Mouse (Mus musculus) heart, embryonic 15.5 days (tissue): ENCODE measurements around the gene Tmtc2. TPM values are rescaled to one million over a fixed set of nuclear protein-coding genes. Genes with fewer than 3 reads are reported as not detected.

Source experiments
- ATAC-seq: fragments of 200-750 bp; cut with Nextera tagmentation; replicated peaks from 2 replicates; pipeline ENCODE4 v1.8.0; 2017; ENCODE audit warnings: low read depth, moderate TSS enrichment; ENCODE audit not compliant: insufficient number of reproducible peaks, insufficient read depth, low FRiP score
- H3K27ac ChIP-seq: fragments of 300-500 bp; sonication (generic); 2 replicates; pipeline ENCODE4 v1.5.1; 2015; ENCODE audit warnings: mild to moderate bottlenecking, inconsistent platforms
- H3K27me3 ChIP-seq: fragments of 300-500 bp; sonication (generic); 2 replicates; pipeline ENCODE4 v1.6.1; 2015; ENCODE audit warnings: inconsistent platforms
- H3K36me3 ChIP-seq: fragments of 300-500 bp; sonication (generic); 2 replicates; pipeline ENCODE4 v1.6.1; 2015; ENCODE audit warnings: mild to moderate bottlenecking, inconsistent platforms
- H3K4me1 ChIP-seq: fragments of 300-500 bp; sonication (generic); replicated peaks from 2 replicates; pipeline ENCODE4 v1.6.1; 2015; ENCODE audit warnings: inconsistent platforms
- H3K4me2 ChIP-seq: fragments of 300-500 bp; sonication (generic); 2 replicates; pipeline ENCODE4 v1.6.1; 2015; ENCODE audit warnings: inconsistent platforms, mild to moderate bottlenecking, moderate library complexity
- H3K4me3 ChIP-seq: fragments of 300-500 bp; sonication (generic); 2 replicates; pipeline ENCODE4 v1.5.1; 2015; ENCODE audit warnings: mild to moderate bottlenecking, inconsistent platforms
- H3K9ac ChIP-seq: fragments of 300-500 bp; sonication (generic); 2 replicates; pipeline ENCODE4 v1.6.1; 2015; ENCODE audit warnings: mild to moderate bottlenecking, inconsistent platforms
- H3K9me3 ChIP-seq: fragments of 300-500 bp; sonication (generic); replicated peaks from 2 replicates; pipeline ENCODE4 v1.6.1; 2016; ENCODE audit warnings: inconsistent platforms
- WGBS: fragments of 180-500 bp; shearing (Covaris S2); methylation state at CpG from one replicate; pipeline ENCODE4 v1.1.7; 2015; ENCODE audit warnings: mixed read lengths; 5-methylcytosine and 5-hydroxymethylcytosine counted together
- polyA plus RNA-seq: library from polyadenylated mRNA; unstranded; fragments of >200 nt; fragmentation: Nextera tagmentation; extraction: Ambion mirVana; gene quantifications from 2 replicates; pipeline ENCODE4 v1.2.1, GENCODE M21; 2015

The Tmtc2 gene
- polyA plus RNA-seq, 1 experiment from 2014 or later, result 3.3 TPM

GRCm38 (mm10) chr10:105142201-105142600, 432.1 kb downstream of the Tmtc2 start:
- Histone ChIP-seq H3K4me3 (no peak overlapping the region), H3K36me3 (no peaks in the 10 kb centered on the region), H3K4me1 (no peaks in the 10 kb centered on the region), H3K4me2 (no peak overlapping the region), H3K27ac (no peak overlapping the region), H3K9me3 (no peaks in the 10 kb centered on the region), H3K27me3 (no peaks in the 10 kb centered on the region), H3K9ac (no peak overlapping the region)
- 57% methylated on average over 3 of the region's 3 CpGs for WGBS
- ATAC-seq, result no peak
